Mouse (Mus musculus): ENCODE results near the gene Ptch1. TPM values are rescaled to one million over a fixed set of nuclear protein-coding genes. Genes with fewer than 3 reads are reported as not detected.

Ptch1 gene
- total and polyA plus RNA-seq, 3 experiments, result 7.5 to 79.0 (median 23.4) TPM

GRCm38 (mm10) chr13:63551552-63552290, 21.7 kb downstream of the Ptch1 start:
- H3K27me3 ChIP-seq (ENCODE audit: control insufficient read depth in 1 of 2, insufficient read depth in 2 of 2, low read length in 2 of 2), result no peaks in the 10 kb centered on the region
- H3K36me3 ChIP-seq (ENCODE audit: control insufficient read depth in 1 of 2, insufficient read depth in 2 of 2, low read length in 2 of 2), result peaks cover 7 to 15% of the 10 kb centered on the region in 2 experiments
- H3K4me3 ChIP-seq (ENCODE audit: control insufficient read depth in 1 of 2, insufficient read depth in 1 of 2, low read depth in 2 of 2, low read length in 2 of 2), result no peak overlapping the region
- peaks cover 38% of the 10 kb centered on the region for H3K79me2 ChIP-seq (ENCODE audit: control insufficient read depth, insufficient read depth, low read length, poor library complexity)
- no peak for TF ChIP-seq CHD2 (IDR thresholded peaks at IDR 0.05; ENCODE audit: low read length)
- TF ChIP-seq MXI1 (IDR thresholded peaks at IDR 0.05; ENCODE audit: low read depth, low read length), result no peak
- no peak for TF ChIP-seq ZNF384 (IDR thresholded peaks at IDR 0.05; ENCODE audit: low read depth, low read length)
- TF ChIP-seq USF1 (IDR thresholded peaks at IDR 0.05; ENCODE audit: low read depth, low read length), result no peak
- TF ChIP-seq ZMIZ1 (IDR thresholded peaks at IDR 0.05; ENCODE audit: low read depth, low read length), result no peak
- no peak for TF ChIP-seq JUND (IDR thresholded peaks at IDR 0.05; ENCODE audit: low read depth, low read length)
- no peak for TF ChIP-seq USF2 (IDR thresholded peaks at IDR 0.05; ENCODE audit: borderline replicate concordance in 1 of 2, insufficient read depth in 1 of 2, low read depth in 1 of 2, low read length in 2 of 2)
- TF ChIP-seq CTCF (IDR thresholded peaks at IDR 0.05 in 2 of 3, conservative IDR thresholded peaks at IDR 0.05 in 1 of 3; ENCODE audit: control insufficient read depth in 1 of 3, insufficient read depth in 1 of 3, low read depth in 2 of 3, low read length in 3 of 3, poor library complexity in 1 of 3, severe bottlenecking in 1 of 3), result no peak
- no peak for TF ChIP-seq ELF1 (IDR thresholded peaks at IDR 0.05; ENCODE audit: low read depth, low read length)
- TF ChIP-seq RAD21 (IDR thresholded peaks at IDR 0.05; ENCODE audit: low read depth, low read length), result no peak
- H3K4me1 ChIP-seq (ENCODE audit: control insufficient read depth in 1 of 2, insufficient read depth in 2 of 2, low read length in 2 of 2), result peaks cover 0 to 2% of the 10 kb centered on the region in 2 experiments; a peak in 1 of 4 replicates
- no peak for DNase-seq (ENCODE audit: low read depth, low spot score)
- no peak overlapping the region for H3K27ac ChIP-seq (ENCODE audit: control insufficient read depth, low read depth, low read length)
- H3K9me3 ChIP-seq (replicated peaks; ENCODE audit: insufficient read depth, low read length), result no peaks in the 10 kb centered on the region
- no peak overlapping the region for H3K9ac ChIP-seq (ENCODE audit: control insufficient read depth, low read depth, low read length, poor library complexity, severe bottlenecking)

- no peaks in the 10 kb centered on the region for H3K9me3 ChIP-seq (replicated peaks; ENCODE audit: insufficient read depth, low read length)
- TF ChIP-seq ZKSCAN1 (IDR thresholded peaks at IDR 0.05; ENCODE audit: low read depth, low read length), result no peak
- no peak for TF ChIP-seq CTCF (IDR thresholded peaks at IDR 0.05 in 2 of 3, conservative IDR thresholded peaks at IDR 0.05 in 1 of 3; ENCODE audit: control insufficient read depth in 1 of 3, insufficient read depth in 1 of 3, low read depth in 2 of 3, low read length in 3 of 3, poor library complexity in 1 of 3, severe bottlenecking in 1 of 3)
- TF ChIP-seq GABPA (IDR thresholded peaks at IDR 0.05; ENCODE audit: low read depth, low read length), result no peak
- no peak for TF ChIP-seq UBTF (IDR thresholded peaks at IDR 0.05; ENCODE audit: borderline replicate concordance, insufficient read depth, low read depth, low read length)
- TF ChIP-seq USF1 (IDR thresholded peaks at IDR 0.05; ENCODE audit: low read depth, low read length), result no peak
- TF ChIP-seq SMC3 (IDR thresholded peaks at IDR 0.05; ENCODE audit: low read depth, low read length), result no peak
- TF ChIP-seq CHD1 (IDR thresholded peaks at IDR 0.05; ENCODE audit: low read depth, low read length), result no peak
- no peak for TF ChIP-seq CHD2 (IDR thresholded peaks at IDR 0.05; ENCODE audit: low read length)
- TF ChIP-seq TAL1 (IDR thresholded peaks at IDR 0.05; ENCODE audit: low read length), result 0 out of 2 replicates have a peak, but pooled peaks have one; percentile 12
- TF ChIP-seq EP300 (IDR thresholded peaks at IDR 0.05; ENCODE audit: low read depth in 1 of 2, low read length in 2 of 2), result peak; percentile 46 to 65; a peak in 3 of 4 replicates
- TF ChIP-seq MEF2A (IDR thresholded peaks at IDR 0.05; ENCODE audit: extremely low read depth, insufficient replicate concordance, low read depth, low read length, poor library complexity, severe bottlenecking), result no peak
- TF ChIP-seq ETS1 (IDR thresholded peaks at IDR 0.05; ENCODE audit: low read depth, low read length), result no peak
- no peak for TF ChIP-seq ELF1 (IDR thresholded peaks at IDR 0.05; ENCODE audit: low read depth, low read length)
- no peak for TF ChIP-seq POLR2AphosphoS2 (IDR thresholded peaks at IDR 0.05; ENCODE audit: low read length)
- TF ChIP-seq JUND (IDR thresholded peaks at IDR 0.05; ENCODE audit: low read depth, low read length), result no peak
- no peak for TF ChIP-seq MAX (IDR thresholded peaks at IDR 0.05; ENCODE audit: low read length)
- no peak for TF ChIP-seq E2F4 (IDR thresholded peaks at IDR 0.05; ENCODE audit: borderline replicate concordance, low read depth, low read length)
- TF ChIP-seq MYC (IDR thresholded peaks at IDR 0.05; ENCODE audit: low read depth, low read length), result no peak
- TF ChIP-seq MAZ (IDR thresholded peaks at IDR 0.05; ENCODE audit: low read depth, low read length), result no peak
- no peak for TF ChIP-seq HCFC1 (IDR thresholded peaks at IDR 0.05; ENCODE audit: low read depth, low read length)
- no peak for TF ChIP-seq POLR2AphosphoS5 (IDR thresholded peaks at IDR 0.05; ENCODE audit: borderline replicate concordance, low read depth, low read length)
- TF ChIP-seq TBP (IDR thresholded peaks at IDR 0.05; ENCODE audit: low read depth, low read length), result no peak
- no peak for TF ChIP-seq RCOR1 (IDR thresholded peaks at IDR 0.05; ENCODE audit: low read depth, low read length)
- peak; percentile 54 for TF ChIP-seq GATA1 (IDR thresholded peaks at IDR 0.05; ENCODE audit: low read depth, low read length)
- TF ChIP-seq MXI1 (IDR thresholded peaks at IDR 0.05; ENCODE audit: low read depth, low read length), result no peak
Measured at GRCm38 (mm10) chr13:63550367-63550766, 23.0 kb downstream of the Ptch1 start.

More at GRCm38 (mm10) chr13:63550367-63550766, 23.0 kb downstream of the Ptch1 start:
- peaks cover 7 to 19% of the 10 kb centered on the region in 2 experiments for H3K36me3 ChIP-seq (ENCODE audit: control insufficient read depth in 1 of 2, insufficient read depth in 2 of 2, low read length in 2 of 2)
- no peak overlapping the region for H3K4me3 ChIP-seq (ENCODE audit: control insufficient read depth in 1 of 2, insufficient read depth in 1 of 2, low read depth in 2 of 2, low read length in 2 of 2)
- DNase-seq (ENCODE audit: low read depth, low spot score), result no peak
- H3K27me3 ChIP-seq (ENCODE audit: control insufficient read depth in 1 of 2, insufficient read depth in 2 of 2, low read length in 2 of 2), result no peaks in the 10 kb centered on the region
- H3K79me2 ChIP-seq (ENCODE audit: control insufficient read depth, insufficient read depth, low read length, poor library complexity), result peaks cover 32% of the 10 kb centered on the region
- H3K4me1 ChIP-seq (ENCODE audit: control insufficient read depth in 1 of 2, insufficient read depth in 2 of 2, low read length in 2 of 2), result peaks cover 0 to 2% of the 10 kb centered on the region in 2 experiments; a peak in 1 of 4 replicates
- no peak overlapping the region for H3K27ac ChIP-seq (ENCODE audit: control insufficient read depth, low read depth, low read length)
- no peak overlapping the region for H3K9ac ChIP-seq (ENCODE audit: control insufficient read depth, low read depth, low read length, poor library complexity, severe bottlenecking)
